Mouse (Mus musculus) adrenal gland, adult 8-10 months (tissue): Measurements from ENCODE around the gene Kmt5a. TPM values are rescaled to one million over a fixed set of nuclear protein-coding genes. Genes with fewer than 3 reads are reported as not detected.
"Not testable (repeated sequence)": the region's sequence is repeated elsewhere in the genome, so short reads cannot be mapped to it uniquely, and the experiment has no call there.

ENCODE experiments used
- DNase-seq: peaks from one replicate; pipeline ENCODE4 v3.0.0; 2022
- total RNA-seq, 4 experiments: library from RNA; stranded (reverse); gene quantifications; 2 replicates each; pipeline ENCODE4 v1.2.4; 2022

The Kmt5a gene
- total RNA-seq, 4 experiments from 2014 or later = 107 to 196 (median 137) TPM

DNA sequence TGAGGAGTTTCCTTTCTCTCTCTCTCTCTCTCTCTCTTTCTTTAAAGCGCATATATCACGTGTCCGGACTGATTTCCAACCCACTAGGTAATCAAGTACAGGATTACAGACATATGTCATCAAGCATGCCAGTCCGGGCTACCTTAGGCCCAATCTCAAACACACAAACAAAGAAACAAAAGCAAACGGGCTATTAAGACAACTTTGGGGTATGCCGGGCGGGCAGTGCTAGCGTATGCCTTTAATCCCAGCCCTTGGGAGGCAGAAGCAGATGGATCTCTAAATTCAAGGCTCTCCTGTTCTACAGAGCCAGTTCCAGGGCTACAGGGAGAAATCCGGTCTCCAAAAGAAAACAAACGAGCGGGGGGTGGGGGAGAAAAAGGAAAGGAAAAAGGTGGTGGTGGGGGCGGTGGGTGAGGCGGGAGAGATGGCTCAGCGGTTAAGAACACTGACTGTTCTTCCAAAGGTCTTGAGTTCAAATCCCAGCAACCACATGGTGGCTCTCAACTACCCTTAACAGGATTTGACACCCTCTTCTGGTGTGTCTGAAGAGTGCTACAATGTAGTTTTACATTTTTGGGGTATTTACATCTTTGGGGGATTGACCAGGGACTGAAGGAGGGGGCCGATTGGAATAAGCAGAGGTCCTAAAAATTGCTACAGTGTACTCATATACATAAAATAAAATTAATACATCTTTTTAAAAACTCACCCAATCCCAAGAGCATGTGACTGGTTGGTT is 44.1 kb downstream of the Kmt5a start:
- DNase-seq = no peak

DNA sequence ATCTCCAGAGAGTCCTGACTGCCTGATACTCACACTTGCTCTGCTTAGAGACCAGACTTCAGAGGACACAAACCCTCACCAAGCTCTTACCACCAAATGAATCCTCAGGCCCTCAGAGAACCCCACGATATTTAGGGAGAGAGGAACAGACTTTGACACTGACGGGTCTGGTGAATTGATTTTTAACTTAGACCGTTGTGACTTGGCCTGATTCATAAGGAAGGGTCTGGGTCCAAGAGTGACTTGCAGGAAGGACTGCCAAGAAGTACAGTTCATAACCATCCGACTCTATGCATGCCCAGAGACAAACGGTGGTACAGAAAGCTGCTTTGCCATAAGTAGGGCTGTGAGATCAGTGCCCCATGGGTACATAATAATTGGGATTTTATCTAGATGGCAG is 45.9 kb downstream of the Kmt5a start:
- no peak for DNase-seq

DNA sequence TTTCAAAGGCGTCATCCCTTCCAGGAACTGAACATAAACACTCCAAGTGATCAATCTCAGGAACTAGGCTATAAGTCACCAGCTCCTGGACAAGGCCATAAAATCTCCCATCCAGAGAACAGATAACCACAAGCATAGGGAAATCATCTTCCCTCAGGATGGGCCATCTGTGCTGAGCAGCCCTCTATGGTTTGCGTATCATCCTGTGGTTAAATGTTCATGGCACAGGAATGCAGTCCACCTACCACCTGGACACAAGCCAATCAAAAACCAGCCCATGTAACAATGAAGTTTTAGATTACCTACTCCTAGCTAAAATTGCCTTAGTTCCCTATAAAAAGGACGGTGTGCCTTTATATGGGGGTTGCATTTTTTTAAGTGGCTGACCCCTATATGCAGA is 49.2 kb downstream of the Kmt5a start:
- DNase-seq = no peak

DNA sequence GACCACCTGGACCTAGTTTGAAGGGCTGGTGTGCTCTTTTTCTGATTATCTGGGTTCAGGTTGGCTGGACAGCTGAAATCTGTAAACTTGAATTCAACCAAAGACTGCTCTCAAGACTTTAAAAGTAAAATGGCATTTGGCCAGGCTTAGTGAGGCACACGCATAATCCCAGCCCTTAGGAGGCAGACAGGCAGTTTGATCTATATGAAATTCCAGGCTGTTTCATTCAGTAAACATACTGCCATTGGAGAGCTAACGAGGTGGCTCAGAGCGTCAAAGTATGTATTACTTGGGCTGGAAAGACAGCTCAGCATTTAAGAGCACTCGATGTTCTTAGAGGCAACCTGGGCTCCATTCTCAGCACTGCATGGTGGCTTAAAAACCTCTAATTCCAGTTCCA is 52.0 kb downstream of the Kmt5a start:
- no peak for DNase-seq

DNA sequence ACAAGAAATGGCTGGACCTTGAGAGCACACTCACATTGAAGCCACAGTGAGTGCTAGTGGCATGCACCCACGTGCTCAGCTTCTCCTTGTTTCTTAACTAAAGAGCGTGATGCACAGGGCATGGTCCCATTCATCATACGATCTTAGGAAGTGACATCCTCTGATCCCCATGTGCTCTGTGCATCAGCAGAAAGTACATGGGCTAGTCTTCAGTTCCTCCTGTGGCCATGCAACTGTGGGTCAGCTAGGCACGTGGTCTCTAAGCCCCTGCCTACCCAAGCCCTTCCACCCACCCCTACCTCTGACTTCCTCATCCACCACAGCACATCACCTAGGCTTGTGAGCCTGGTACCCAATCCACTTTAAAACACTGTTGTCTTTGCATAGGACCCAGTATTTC is 52.9 kb downstream of the Kmt5a start:
- DNase-seq = no peak

DNA sequence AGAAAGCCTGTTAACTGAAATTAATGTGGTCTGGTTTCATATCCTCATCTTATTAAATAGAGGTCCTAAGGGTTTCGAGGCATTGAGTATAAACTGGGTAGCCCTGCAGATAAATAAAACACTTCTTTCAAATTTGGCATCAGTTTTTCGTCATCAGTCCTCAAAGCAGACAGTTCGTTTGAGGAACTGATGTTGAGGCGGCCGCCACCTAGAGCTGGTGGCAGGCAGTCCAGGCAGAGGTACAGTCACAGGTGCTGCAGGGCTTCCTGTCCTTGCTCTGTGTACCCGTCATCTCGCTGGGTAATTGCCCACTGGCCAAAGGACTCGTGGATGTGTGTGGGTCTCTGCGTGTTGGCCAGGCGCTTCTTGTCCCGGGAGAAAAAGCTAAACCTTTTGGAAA is 53.7 kb downstream of the Kmt5a start:
- DNase-seq = no peak

DNA sequence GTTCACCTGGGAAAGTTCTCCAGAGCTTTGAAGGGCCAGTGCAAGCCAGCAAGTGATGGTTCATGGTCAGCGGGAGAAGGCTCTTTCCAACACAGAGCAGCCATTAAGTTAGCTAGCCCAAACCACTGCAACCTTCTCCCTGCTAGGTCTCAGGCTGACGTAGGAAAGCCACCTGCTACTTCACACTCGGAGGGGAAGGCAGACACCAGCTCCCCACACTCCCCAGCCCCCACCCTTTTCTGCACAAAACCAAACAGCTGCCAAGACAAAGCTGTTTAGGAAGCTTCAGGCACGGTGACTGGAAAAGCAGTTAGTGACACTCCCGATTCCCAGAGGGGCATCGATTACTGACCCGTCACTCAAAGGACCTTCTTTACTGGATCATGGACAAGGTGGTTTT is 55.8 kb downstream of the Kmt5a start:
- no peak for DNase-seq

DNA sequence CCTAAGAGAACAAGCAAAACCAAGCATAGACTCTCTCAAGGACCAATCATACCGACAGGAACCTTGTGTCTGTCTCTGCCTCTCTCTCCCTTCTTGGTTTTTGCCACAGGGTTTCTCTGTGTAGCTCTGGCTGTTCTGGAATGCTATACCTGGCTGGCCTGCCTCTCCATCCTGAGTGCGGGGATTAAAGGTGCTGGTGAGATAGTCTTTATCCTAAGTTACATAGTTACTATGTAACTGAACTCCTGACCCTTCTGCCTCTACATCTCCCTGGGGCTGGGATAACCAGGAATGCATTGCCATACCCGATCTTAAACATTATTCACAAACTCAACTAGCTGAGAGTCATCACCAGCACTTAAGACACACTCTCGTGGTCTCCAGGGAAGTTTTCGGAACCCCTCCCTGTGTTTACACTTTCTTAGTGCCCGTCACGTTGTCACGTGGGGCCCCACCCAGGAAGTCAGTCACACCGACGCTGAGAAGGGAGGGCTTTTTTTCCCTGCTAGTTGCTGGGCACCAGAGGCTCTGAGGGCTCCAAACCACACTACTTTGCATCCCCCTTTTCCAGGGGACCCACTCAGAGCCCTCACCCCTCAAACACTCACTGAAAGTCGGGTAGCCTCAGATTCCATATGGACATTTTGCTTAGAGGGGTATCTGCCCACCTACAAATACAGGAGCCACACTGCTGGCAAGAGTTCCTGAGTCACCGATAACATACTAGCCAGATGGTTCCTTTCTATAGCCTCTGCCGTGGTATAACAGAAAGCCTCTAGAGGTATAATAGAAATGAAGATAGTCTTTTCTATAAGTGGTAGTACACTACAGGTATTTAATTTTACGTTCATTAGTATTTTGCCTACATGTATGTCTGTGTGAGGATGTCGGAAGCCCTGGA is 57.1 kb downstream of the Kmt5a start:
- no peak for DNase-seq

DNA sequence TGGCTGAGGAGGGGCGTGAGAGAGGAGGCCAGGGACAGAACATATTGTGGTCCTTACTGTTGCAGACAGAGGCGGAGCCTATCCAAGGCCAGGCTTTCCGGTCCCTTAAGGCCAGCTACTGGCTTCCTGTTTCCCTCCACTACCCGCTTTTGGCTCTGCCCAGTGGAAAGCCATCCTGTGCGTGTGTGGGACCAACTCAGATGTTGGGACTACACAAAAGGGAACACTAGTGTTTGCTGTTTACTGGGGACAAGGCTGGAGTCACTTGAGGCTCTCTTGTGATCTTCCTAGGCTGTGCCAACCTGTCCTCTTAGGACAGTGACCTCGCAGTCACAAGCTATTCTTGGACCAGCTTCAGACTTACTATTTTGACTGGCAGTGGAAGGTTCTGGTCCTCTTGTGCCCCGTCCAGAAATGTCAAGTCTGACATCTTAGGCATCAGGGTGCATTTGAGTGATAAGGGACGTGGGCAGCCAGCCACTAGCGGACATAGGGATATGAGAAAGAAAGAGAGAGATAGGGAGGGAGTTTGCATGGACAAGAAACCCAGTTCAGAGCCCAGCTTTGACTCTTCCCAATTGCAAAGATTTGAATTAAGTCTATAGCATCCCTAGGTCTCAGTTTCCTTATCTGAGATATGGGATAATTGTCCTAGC is 58.6 kb downstream of the Kmt5a start:
- DNase-seq = peak; percentile 55

DNA sequence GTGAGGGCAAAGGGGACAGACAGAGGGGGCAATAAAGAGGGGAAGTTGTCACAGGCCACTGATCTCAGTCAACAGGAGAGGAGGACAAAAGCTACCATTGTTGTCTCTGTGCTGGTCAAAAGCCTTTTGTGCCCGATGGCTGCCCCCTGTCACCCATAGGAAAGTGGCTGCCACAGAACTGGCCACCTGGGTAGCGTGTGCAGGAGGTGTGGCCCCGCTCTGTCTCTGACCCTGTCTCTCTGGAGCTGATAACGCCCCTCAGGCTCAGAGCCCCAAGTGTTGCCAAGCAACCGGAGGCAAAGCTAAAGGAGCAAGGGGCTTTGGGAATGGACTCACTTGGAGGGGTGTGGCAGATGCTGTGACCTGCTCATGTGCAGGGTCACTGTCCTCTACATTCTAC is 59.3 kb downstream of the Kmt5a start:
- DNase-seq = no peak

DNA sequence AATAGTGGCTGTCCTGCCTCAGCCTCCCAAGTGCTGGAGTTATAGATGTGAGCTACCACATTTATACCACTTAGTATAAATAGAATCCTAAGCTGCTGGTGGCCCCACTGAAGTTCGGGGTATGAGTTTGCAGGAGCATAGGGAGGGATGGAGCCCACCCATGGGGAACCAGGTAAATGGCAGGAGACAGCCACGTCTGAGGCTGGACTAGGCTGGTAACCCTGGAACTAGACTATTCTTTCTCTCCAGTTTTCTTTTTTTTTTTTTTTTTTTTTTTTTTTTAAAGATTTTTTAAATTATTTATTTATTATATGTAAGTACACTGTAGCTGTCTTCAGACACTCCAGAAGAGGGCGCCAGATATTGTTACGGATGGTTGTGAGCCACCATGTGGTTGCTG is 60.3 kb downstream of the Kmt5a start:
- not testable (repeated sequence) for DNase-seq

DNA sequence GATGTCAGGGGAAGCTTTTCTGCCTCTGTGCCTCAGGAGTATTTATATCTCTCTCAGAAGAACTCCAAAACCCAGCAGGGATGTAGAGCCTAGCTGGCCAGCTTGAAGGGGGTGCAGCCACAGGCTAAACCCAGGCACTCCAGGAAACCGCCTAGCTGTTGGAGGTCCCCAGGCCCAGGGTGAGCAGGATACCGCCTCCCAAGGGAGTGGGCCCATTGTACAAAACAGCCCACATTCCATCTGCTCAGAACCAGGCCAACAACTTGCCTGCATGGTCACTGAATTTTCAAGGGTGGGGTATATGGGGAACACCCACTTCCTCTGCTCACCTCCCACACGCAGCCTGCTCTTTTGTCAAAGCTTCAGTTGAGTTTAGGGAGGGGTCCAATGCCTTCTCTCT is 60.8 kb downstream of the Kmt5a start:
- DNase-seq = no peak

DNA sequence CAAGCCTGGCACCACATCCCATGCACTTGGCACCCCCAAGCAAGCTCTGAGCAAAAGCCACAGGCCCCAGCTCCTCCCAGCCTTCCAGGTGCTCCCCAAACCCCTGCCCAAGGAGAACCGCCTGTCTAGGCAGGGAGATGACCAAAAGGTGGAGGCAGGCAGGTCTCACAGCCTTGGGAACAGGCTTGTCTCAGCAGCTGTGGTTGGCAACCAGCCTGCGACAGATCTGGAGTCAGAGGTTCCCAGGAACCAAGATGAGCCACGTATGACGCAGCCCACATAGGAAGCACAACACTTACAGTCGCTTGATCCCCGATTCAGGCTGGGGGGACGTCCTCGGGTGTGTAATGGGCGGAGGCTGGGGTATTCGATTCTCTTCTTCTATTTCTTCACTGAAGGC is 61.8 kb downstream of the Kmt5a start:
- DNase-seq = no peak

DNA sequence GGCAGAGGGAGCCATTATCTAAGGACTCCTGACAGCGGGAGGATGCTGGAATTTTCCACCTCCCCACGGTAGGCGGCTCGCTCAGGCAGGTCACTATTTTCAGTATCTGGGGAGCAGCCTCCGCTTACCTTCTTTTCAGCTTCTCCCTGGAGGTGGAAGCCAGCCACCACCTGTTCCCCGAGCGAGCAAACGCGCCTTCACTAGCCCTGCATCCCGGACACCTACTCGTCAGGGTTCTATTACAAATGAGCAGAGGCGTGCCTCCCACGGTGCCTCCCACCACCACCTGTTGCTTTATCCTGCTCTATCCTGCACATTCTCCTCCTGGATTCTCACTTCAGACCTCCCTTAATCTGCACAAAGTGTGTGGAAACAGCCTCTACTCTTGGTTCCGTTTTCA is 64.0 kb downstream of the Kmt5a start:
- no peak for DNase-seq

DNA sequence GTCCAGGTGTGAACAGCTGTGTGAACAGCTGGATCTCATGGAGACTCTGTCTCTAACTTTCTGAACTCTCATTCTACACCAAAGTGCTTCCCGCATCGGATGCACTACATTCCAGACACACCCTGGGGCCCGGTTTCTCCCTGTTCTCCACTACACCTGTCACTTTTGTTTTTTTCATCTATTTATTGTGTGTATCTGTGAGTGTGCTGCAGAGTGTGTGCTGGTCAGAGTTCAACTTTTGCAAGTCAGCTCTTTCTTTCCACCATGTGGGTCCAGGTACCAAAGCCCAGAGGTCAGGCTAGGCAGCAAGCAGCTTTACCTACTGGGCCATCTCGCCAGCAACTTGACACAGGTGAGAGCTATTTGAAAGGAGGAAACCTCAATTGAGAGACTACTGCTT is 65.5 kb downstream of the Kmt5a start:
- no peak for DNase-seq

DNA sequence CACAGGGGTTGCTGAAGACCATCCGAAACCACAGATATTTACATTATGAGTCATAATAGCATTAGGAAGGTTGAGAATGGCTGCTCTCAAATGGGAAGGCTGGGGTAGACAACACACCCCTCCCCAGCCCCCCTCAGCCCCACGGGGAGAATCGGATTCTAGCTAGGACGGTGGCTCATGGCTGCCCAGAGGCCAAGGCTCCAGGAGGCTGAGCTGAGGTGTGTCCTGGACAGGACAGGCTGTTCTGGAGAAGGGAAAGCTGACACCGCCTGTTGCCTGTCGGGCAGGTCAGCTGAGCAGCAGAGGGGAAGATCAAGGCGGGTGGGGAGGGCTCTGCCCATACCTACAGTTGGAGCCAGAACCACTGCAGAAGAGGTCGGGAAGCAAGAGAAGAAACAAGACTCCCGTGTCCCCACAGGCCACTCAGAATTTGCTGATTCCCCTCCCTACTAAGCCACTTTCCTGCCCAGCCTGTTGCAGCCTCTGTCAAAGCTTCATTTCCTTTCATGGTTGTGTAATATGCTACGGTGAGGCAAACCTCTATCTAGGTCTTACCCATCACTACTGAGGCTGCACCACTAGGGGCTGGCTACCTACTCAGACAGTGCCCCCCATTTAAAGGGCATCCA is 67.1 kb downstream of the Kmt5a start:
- DNase-seq = no peak

DNA sequence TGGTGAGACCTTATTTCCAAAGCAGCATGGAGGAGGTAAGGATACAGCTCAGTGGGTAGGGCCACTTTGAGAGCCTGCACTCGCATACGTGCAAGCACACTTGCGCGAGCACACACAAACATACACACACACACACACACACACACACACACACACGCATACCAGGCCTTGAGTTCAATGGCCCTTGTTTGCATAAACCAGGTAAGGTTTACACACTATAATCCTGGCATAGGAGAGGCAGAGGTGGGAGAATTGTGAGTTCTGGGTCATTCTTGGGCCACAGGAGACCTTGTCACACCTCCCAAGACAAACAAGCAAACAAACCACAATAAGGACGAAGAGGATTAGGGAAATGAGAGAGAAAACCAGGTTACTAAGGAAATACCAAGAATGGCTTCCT is 69.5 kb downstream of the Kmt5a start:
- DNase-seq = no peak

DNA sequence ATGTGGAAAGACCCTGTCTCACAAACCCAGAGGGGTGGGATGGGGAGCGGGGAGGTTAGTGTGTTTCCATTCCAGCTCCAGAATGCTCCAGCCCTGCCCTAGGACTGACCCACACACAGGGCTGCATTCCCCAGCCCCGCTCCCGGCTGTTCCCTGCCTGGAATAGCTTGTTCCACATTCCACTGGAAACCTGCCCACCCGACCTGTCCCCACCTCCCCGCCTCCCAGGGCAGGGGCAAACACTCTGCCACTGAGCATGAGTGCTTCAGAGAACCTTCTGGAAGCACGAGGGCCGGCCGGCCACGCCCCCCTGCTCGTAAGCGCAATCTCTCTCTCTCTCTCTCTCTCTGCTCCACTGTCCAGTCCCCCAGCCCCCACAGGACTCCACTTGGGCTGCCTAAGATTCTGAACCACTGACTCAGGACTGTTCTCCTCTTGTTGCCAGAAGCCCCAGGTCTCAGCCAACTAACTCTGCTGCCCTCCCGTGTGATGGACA is 70.1 kb downstream of the Kmt5a start:
- DNase-seq = no peak

DNA sequence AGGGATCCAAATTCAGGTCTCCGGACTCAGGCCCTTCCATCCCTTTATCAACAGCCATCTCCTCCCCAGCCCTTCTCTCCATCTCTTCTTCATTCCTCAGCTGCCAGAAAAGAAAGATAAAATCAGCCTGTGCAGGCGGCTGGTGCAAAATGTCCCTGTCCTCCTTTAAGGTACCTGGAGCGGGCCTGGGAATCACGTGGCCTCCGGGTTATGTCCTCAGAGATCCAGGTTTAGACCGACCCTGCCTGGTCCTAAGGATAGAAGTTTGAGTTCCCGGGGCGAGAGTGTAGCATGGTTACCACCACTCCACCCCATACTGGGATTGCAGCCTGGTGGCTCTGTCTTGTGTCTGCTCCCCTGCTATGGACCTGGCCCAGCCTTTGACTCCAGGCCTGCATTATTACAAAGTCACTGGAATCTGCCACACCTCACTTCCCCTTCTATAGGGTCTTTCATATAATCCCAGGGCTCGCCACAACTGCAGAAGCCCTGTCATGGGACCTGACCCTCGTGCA is 70.9 kb downstream of the Kmt5a start:
- DNase-seq = no peak
